ENCODE assay signal across 8 mouse cellular contexts in genomic region chr17:5752716-5753585, GRCm38 (mm10).
DNase-seq lines count a peak whose midpoint lies in the region; ATAC-seq and TF ChIP-seq lines count a peak whose summit lies in the region.

No protein-coding gene starts in this region.

- H3K27me3 ChIP-seq in cerebellum, adult 2 months (ENCODE audit: control insufficient read depth, insufficient read depth, low read length), result no peaks in the 10 kb centered on the region
- H3K27me3 ChIP-seq in forebrain, embryonic 16.5 days (replicated peaks; ENCODE audit: control insufficient read depth, insufficient read depth, low read length), result no peaks in the 10 kb centered on the region; the same call in 1 of the 2 replicates

- WGBS in cerebellum, adult 2 months, result 9% methylated on average over 29 of the region's 29 CpGs
- WGBS in forebrain, embryonic 16.5 days, result 9% methylated on average over 29 of the region's 29 CpGs
- 12% methylated on average over 29 of the region's 29 CpGs for WGBS in lung, adult 2 months

- no peak for TF ChIP-seq POLR2A in cerebellum, adult 2 months (IDR thresholded peaks at IDR 0.05; ENCODE audit: borderline replicate concordance, insufficient read depth, low read length)
- TF ChIP-seq POLR2A in lung, adult 2 months (IDR thresholded peaks at IDR 0.05; ENCODE audit: borderline replicate concordance, extremely low read depth, low read depth, low read length), result no peak

- peaks cover 15% of the 10 kb centered on the region for H3K4me1 ChIP-seq in cerebellum, adult 2 months (ENCODE audit: control insufficient read depth, insufficient read depth, low read length)
- peaks cover 12% of the 10 kb centered on the region for H3K4me1 ChIP-seq in forebrain, embryonic 16.5 days (replicated peaks; ENCODE audit: control insufficient read depth, insufficient read depth, low read length)
- 0 out of 2 replicates have a peak, but pooled peaks cover 6% of the 10 kb centered on the region for H3K4me1 ChIP-seq in lung, adult 2 months (ENCODE audit: control insufficient read depth, insufficient read depth, low read length)

- no peaks in the 10 kb centered on the region for H3K36me3 ChIP-seq in forebrain, embryonic 16.5 days (ENCODE audit: control insufficient read depth, insufficient read depth)

- intact Hi-C loops in heart, postnatal 36 days (cut with DNase I), result loop anchor here (1.0 kb wide), 2 partner anchors 313 to 324 kb away; partner anchors contain the start of gene Tmem242

- DNase-seq in NIH3T3 (ENCODE audit: low read depth), result peak; percentile 90
- DNase-seq in cerebellum, adult 2 months, result peak; percentile 80 to 91
- peak; percentile 84 to 90 for DNase-seq in heart, postnatal 36 days
- DNase-seq in layer of hippocampus, adult 2 months (ENCODE audit: low spot score in 2 of 2), result peak; percentile 76 to 89
- peak; percentile 85 for DNase-seq in lung, adult 2 months
- peak; percentile 46 for DNase-seq in ovary, adult 18-20 months (ENCODE audit: low spot score)
- DNase-seq in thymus, postnatal 4 days, result peak; percentile 68

- H3K9ac ChIP-seq in forebrain, embryonic 16.5 days (replicated peaks; ENCODE audit: low read depth, low read length), result peak overlapping the region; percentile 68

- peak; percentile 94 for TF ChIP-seq CTCF in cerebellum, adult 2 months (IDR thresholded peaks at IDR 0.05; ENCODE audit: borderline replicate concordance, insufficient read depth, low read depth, low read length)
- TF ChIP-seq CTCF in layer of hippocampus, adult 2 months (conservative IDR thresholded peaks at IDR 0.05), result peak; percentile 99
- TF ChIP-seq CTCF in lung, adult 2 months (IDR thresholded peaks at IDR 0.05; ENCODE audit: insufficient read depth, low read length), result peak; percentile 88

- peak; percentile 70 for ATAC-seq in forebrain, embryonic 16.5 days

- H3K4me2 ChIP-seq in forebrain, embryonic 16.5 days (ENCODE audit: low read length), result peak overlapping the region; percentile 78

- H3K27ac ChIP-seq in cerebellum, adult 2 months (ENCODE audit: insufficient read depth, low read length), result no peak overlapping the region
- H3K27ac ChIP-seq in forebrain, embryonic 16.5 days (ENCODE audit: low read length), result peak overlapping the region; percentile 22; the same call in 1 of the 2 replicates
- peak overlapping the region; percentile 60; the same call in 1 of the 2 replicates for H3K27ac ChIP-seq in layer of hippocampus, adult 2 months

- no peaks in the 10 kb centered on the region for H3K9me3 ChIP-seq in forebrain, embryonic 16.5 days (ENCODE audit: control insufficient read depth, low read length)

- peak overlapping the region; percentile 40 for H3K4me3 ChIP-seq in cerebellum, adult 2 months (replicated peaks; ENCODE audit: insufficient read depth, low read depth, low read length)
- H3K4me3 ChIP-seq in forebrain, embryonic 16.5 days (replicated peaks; ENCODE audit: low read length), result peak overlapping the region; percentile 54
- peak overlapping the region; percentile 46 for H3K4me3 ChIP-seq in layer of hippocampus, adult 2 months
- H3K4me3 ChIP-seq in lung, adult 2 months (replicated peaks; ENCODE audit: extremely low read depth, low read depth, low read length), result peak overlapping the region; percentile 61
